Mouse (Mus musculus): Measurements from ENCODE around the gene Sirt5. TPM values are rescaled to one million over a fixed set of nuclear protein-coding genes. Genes with fewer than 3 reads are reported as not detected.

Gene Sirt5
- polyA plus RNA-seq, 1 experiment, result 2.1 TPM

- WGBS, result 91% methylated on average over 3 of the region's 3 CpGs
- Histone ChIP-seq H3K4me1 (ENCODE audit: control insufficient read depth, insufficient read depth, insufficient read length, low read length) (0 out of 2 replicates have a peak, but pooled peaks cover 2% of the 10 kb centered on the region), H3K36me3 (ENCODE audit: control insufficient read depth, insufficient read depth, low read length) (no peaks in the 10 kb centered on the region), H3K4me3 (ENCODE audit: low read depth, low read length) (no peak overlapping the region), H3K27me3 (ENCODE audit: control insufficient read depth, insufficient read depth, low read length) (no peaks in the 10 kb centered on the region), H3K27ac (ENCODE audit: insufficient read depth, low read depth, low read length) (no peak overlapping the region)
- no peak for TF ChIP-seq POLR2A (IDR thresholded peaks at IDR 0.05; ENCODE audit: low read depth, low read length)
- no peak for TF ChIP-seq CTCF (IDR thresholded peaks at IDR 0.05; ENCODE audit: extremely low read depth, insufficient read length, insufficient replicate concordance, low read depth, low read length)
These were observed 79.4 kb downstream of the Sirt5 start for GRCm38 (mm10) chr13:43444717-43445116.

Other genes with a start within 250 kb of the Sirt5 start
- gene Tbc1d7, start 194.0 kb upstream of the Sirt5 start, polyA plus RNA-seq (2012; rRNA removed), result 1.5 and 4.0 TPM in 2 replicates
- gene Gfod1, start 61.3 kb upstream of the Sirt5 start, polyA plus RNA-seq (2012; rRNA removed), result 1.8 and 4.3 TPM in 2 replicates
- gene Nol7, start 32.9 kb downstream of the Sirt5 start, polyA plus RNA-seq (2012; rRNA removed), result 52.5 and 66.0 TPM in 2 replicates
- gene Ranbp9, start 115.8 kb downstream of the Sirt5 start, polyA plus RNA-seq (2012; rRNA removed), result 8.7 and 13.7 TPM in 2 replicates
- 20.2 and 42.0 TPM in 2 replicates for gene Mcur1, start 194.7 kb downstream of the Sirt5 start, polyA plus RNA-seq (2012; rRNA removed)